Mouse (Mus musculus): ENCODE results near the gene Arntl.

The Arntl gene

DNA sequence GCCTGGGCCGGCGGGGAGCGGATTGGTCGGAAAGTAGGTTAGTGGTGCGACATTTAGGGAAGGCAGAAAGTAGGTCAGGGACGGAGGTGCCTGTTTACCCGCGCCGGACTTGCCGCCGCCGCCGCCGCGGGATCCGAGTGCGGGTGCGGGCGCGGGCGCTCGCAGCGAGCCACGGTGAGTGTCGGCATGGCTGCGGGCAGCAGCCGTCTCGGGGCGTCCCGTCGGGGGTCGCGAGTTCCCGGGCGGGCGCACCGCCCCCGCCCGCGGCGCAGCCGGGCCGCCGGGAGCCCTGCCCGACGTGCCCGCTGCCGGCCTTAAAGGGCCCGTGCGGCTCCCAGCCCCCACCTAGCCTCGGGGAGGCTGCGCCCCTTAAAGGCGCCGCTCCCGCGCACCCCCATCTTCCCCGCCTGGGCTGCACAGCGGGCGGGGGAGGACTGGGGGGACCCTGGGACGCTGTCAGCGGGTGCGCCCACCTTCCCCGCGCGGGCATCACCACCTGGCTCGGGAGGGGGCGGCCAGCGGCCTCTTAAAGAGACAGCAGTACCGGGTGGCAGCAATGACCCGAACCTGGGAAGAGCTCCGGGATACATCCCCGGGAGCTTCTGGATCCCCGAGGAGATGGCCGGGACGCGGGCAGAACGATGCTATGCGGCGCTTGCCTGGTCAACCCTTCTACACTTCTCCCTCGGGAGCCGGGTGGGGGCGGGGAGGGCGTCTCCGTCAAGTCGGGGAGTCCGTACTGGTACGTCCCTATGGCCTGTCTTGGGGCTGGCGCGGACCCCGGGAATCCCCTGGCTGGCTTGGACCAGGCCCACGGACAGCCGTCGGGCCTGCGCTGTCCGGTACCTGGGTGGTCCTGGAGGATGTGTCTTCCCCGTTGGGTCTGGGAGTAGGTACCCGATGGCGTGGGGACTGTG is 464 bp downstream of the Arntl start:
- CTCF ChIA-PET, result interaction anchor here (0.6 kb wide), 2 partner anchors 20 kb away, joined by 4 to 11 read pairs; no protein-coding TSS in a partner anchor

DNA sequence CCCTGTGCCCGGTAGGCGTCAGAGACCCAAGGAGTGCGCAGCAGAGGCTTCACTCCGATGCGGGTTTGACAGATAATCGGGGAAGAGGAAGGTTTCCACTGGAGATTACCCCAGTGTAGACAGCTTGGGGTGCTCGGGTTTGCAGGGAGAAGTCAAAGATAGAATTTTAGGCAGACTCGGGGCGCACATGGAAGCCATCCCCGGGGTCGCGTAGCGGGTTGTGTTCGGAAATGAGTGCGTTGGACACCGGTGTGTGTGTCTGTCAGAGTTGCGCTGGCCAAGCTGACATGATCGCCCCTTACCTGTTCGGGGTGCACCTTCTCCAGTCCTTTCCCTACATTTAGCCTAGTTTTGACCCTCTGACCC is 1.1 kb downstream of the Arntl start:
- CTCF ChIA-PET, result interaction anchor here (0.6 kb wide), 1 partner anchor 19 kb away, joined by 4 read pairs; no protein-coding TSS in a partner anchor

DNA sequence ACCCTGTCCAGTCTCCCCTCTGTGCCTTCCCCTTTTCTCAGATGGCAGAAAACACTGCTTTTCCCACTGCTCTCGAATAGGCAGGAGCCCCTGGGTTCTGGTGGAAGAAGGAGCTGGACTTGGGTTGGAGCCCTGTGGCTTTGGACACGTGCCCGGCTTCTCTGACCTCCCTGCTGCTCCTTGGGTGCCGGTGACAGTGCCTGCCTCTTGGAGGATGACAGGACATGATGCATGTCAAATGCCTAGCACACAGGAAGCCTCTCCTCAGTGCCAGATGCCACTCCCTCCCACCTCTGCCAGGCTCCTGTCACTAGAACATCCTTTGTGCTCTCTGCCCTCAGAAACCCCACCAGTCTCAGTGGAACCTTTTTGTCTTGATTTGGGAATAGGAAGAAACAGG is 3.2 kb downstream of the Arntl start:
- CTCF ChIA-PET, result interaction anchor here (0.6 to 1.2 kb wide), 2 partner anchors 13 to 331 kb away, joined by 7 to 10 read pairs; no protein-coding TSS in a partner anchor

DNA sequence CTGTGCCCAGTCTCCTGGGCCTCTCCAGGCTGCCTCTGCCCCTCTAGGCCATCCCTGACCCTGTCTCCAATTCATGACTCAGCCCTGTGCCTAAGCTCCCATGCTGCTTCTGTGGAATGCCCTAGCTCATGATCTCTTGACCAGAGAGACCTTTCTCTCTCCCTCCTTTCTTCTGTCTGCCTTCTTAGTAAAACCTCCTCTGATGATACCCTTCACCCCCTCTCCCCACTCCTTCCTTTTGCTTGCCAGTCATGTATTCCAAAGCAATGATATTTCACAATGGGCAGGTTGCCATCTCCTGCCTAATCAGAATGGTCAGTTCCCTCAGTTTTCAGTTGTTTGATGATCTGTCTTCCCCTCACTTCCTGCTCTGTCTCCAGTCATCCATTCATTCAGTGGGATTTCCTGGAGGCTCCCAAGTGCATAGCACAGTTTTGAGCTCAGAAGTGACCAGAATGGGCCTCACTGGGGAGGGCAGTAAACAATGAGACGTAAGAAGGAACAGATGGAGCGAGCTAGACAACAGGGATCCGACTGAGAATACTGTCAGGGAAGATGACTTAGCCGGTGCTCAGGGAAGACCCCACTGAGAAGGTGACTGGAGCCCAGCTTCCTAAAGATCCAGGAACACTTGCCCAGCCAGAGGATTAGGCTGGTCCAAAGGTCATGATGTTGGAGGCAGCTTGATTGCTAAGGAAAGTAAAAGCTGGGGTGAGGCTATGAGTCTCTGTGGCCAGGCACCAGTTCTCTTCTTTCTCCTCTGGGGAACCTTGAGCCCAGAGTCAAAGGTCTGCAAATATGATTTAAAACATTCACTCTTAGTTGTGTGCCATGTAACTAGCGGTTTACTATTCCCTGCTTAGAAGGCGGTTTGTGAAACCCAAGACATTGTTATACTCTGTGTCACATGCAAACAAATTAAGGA is 7.2 kb downstream of the Arntl start:
- CTCF ChIA-PET, result interaction anchor here (0.6 kb wide), 1 partner anchor 83 kb away, joined by 12 read pairs; no protein-coding TSS in a partner anchor

DNA sequence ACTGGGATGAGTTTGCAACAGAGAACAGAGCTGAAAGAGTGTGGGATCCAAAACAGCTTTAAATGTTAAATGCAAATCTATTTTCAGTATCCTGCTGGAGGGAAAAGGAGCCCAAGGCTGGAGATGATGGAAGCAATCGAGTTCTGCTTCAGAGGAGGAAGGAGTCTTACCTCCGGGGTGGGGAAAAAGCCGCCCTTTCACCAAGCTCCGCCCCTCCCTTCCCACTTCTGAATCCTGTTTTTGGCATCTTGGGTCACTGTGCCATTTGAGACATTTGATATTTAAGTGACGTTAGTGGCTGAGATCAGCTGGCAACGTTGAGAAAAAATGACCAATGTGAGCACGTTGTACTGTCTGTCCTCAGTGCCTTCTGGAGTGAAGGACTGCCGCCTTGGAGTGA is 8.9 kb downstream of the Arntl start:
- CTCF ChIA-PET, result interaction anchor here (0.6 kb wide), 1 partner anchor 19 kb away, joined by 5 read pairs; no protein-coding TSS in a partner anchor

DNA sequence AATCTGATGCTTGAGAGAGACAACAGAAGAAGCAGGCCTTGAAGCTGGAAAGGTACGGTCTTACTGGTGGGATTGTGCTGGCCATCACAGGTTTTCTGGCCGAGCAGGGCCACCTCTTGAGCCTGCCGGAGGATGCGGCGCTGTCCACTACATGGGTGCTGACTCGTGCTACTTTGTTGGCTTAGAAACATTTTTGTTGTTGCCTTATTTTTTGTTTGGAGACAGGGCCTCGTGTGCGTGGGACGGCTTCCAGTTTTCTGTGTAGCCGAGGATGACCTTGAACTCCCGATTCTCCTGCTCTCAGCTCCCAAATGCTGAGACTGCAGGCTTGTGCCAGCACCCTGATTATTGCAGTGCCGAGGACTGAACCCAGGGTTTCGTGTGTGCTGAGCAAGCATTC is 12.2 kb downstream of the Arntl start:
- CTCF ChIA-PET, result no interaction called here

DNA sequence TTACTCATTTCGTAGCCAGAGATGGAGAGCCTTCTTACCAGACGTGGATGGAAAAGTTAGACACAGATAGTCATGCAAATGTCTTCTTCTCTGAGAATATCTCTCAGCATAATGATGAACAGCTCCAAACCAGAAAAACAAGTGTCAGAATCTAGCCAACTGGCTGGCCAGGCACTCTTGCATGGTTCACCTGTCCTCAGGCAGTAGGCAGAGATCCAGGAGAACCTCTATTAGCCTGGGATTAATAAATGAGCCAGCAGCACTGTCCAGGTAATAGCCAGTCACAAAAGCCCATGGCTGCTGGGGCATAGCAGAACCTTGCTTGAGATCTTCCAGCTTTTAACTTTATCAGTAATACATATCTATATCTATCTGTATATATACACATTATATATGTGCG is 12.6 kb downstream of the Arntl start:
- CTCF ChIA-PET, result no interaction called here

DNA sequence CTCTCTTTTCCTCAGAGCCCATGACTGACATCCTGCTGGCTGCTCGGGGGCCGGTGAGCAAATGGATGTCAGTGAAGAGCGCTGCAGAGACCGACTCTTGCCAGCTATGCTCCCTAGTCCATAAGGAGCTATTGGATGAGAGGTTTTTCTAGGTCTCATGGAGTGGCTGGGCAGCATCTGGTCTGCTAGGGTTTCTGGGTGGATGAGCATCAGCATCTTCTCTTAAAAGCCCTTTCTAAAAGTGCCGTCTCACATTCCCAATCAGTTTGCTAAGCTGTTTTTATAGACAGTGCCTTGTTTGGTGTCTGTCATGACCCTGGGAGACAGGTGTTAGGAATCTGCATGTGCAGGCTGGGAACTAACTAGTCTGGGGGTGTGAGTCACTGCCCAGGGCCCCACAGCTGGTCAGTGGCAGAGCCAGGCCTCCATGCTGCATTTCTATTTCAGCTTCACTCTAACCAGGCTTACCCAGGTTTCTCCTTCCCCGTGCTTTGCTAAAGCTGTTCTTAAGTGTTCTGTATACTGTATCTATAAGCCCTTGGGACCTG is 13.5 kb downstream of the Arntl start:
- CTCF ChIA-PET, result no interaction called here

DNA sequence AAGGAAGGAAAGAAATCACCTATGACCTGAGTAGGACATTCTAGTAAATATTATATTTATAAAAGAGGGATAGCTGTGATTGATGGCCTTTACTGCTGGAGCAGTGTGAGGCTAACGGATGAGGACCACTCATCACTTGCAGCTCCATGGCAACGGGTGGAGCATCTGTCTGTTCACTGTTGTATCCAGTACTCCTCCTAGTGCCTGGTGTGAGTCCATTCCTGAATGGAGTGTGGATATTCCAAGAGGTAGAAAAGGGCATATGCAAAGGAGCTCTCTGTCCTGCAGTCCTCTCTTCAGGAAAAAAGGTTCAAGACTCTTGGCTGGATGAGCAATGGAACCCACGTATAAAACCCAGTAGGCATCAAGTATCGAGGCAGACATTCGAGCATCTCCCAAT is 15.6 kb downstream of the Arntl start:
- CTCF ChIA-PET, result interaction anchor here (1.4 kb wide), 1 partner anchor 27 kb away, joined by 3 read pairs; no protein-coding TSS in a partner anchor

DNA sequence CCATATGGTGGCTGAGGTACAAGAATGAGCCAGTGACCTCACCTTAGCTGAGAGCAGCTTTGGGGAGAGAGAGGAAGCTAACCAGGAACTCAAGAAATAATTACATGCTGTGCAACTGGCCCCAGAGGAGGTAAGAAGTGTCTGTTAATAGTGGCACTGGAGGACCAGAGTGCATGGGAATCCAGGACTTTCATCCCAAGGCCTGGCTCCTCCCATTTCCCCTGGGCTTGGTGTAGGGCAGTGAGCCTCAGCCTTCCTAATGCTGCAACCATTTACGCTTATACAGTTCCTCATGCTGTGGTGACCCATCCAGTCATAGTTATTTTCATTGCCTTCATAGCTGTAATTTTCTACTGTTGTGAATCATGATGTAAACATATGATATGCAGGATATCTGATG is 17.4 kb downstream of the Arntl start:
- CTCF ChIA-PET, result interaction anchor here (0.6 kb wide), 1 partner anchor 32 kb away, joined by 6 read pairs; no protein-coding TSS in a partner anchor

DNA sequence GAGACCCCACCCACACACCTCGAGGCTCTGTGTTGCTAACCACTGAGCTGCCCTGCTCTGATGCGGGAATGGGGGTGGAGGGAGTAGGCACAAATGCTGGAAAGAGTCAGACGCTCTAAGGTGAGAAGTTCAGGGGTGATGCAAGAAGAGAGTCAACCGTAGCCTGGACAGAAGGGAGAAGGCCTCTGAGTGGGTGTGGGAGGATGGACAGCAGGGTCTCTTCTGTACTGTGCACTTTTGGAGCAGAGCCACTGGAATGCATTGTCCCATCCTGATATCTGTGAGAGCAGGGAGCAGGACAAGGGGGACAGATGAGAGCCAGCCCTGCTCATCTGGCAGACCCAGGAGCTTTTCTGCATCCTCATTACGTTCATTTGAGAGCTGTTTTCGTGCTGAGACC is 21.2 kb downstream of the Arntl start:
- CTCF ChIA-PET, result no interaction called here

DNA sequence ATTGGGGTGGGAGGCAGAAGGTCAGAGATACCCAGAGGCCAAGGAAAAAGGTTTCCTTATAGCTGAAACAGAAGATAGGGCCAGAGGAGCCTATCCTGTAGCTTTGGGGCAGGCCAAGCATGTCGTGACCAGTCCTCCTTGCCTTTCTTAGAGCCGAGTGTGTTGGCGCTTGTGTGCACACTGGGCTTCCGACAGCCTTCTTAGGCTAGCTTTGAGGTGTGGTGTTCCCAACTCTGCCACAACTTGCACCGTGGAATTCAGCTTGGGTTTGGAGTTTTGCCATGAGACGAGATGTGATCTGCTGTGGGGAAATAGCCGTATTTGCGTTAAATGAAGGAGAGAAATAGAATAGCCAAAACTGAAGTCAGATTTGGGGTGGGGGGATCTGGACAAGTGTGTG is 28.9 kb downstream of the Arntl start:
- CTCF ChIA-PET, result no interaction called here

DNA sequence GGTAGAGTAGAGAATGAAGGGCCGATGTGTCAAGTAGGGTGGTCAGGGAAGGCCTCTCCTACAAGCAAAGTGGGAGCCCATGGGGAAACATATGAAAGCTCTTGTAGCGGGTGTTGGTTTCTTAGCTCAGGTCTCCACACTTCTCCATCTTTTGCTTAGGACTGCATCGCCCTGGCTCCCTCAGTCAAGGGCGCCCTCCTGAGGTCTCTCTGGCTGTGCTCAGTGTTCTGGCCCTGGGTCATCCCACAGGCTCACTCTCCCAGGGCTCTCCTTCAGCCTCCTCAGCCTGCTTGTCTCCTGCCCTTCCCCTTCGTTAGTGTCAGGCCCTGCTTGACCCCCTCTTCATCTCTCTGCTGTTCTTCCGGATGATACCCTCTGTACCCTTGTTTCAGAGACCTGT is 31.1 kb downstream of the Arntl start:
- CTCF ChIA-PET, result no interaction called here

DNA sequence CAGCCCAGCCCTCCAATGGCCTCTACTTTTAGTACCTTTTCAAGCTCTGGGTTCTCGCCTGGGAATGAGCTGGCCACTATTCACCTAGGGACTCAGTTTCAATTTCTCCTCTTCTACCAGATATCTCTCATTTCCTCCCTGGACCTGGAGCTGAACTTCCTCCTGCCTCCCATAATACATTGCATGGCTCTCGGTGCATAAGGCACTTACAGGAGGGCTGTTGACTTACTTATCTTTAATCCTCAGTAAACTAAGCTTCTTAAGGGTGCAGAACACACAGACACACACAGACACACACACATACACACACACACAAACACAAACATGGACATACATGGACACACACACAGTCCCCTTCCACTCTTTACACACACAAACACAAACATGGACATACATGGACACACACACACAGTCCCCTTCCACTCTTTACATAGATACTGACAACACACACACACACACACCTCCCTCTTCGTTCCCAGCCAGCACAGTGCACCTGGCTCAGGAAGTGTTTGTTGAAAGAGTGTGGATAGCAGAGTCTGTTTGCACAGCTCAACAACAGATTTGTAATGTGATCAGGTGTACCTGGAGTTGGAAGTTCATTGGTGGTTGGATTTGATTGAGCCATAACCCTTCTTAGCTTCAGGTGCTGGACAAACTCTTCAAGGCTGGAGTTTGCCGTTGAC is 32.3 kb downstream of the Arntl start:
- CTCF ChIA-PET, result no interaction called here

DNA sequence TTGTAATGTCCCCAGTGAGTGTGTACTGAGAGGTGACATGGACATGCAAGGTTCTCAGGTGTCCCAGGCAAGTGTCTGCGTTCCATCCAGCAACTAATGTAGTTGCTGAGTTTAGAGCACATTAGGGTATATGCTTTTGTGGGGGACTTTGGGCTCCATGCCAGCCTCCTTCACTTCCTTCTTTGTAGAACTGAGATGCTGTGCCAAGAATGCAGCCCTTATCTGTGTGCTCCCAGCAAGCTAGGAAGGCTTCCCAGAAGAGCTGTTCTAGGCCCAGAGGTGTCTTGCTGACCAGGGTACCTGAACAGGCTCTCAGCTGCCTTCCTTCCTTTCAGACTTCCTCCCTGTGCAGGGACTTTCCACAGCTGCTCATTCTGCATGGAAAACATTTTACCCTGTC is 33.2 kb downstream of the Arntl start:
- CTCF ChIA-PET, result interaction anchor here (0.5 kb wide), 1 partner anchor 95 kb away, joined by 6 read pairs; no protein-coding TSS in a partner anchor

DNA sequence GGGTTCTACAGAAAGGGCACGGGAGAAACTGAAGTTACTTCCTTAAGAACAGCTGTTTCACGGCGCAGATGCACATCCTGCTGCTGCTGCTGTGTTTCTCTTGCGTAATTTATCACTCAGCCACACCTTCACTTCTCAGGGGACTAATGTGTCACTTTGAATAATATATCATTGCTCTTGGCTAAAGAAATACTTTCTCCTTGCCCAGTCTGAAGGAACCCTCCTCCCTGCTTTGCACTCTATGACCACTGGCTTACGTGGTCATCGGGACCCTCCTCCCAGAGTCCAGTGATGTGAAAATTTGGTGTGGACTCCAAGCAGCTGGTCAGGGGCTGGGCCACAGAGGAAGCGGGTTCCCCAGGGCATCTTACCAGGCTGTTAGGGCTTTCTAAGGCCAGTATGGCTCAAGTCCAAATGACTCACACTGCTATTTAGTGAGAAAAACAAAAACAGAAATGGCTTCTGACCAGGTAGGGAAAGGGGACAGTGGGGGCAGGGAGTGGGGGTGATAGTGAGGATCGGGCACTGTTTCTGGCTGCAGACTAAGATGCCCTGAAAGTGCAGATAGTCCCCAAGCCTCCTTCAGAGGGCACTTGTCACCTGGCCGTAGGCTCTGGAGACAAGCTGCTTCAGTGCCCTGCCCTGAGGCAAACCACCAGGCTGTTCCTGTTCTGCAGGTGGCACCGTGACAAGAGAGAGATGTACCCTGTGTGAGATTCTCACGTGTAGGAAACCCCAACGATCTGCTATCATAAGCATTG is 34.8 kb downstream of the Arntl start:
- CTCF ChIA-PET, result no interaction called here

DNA sequence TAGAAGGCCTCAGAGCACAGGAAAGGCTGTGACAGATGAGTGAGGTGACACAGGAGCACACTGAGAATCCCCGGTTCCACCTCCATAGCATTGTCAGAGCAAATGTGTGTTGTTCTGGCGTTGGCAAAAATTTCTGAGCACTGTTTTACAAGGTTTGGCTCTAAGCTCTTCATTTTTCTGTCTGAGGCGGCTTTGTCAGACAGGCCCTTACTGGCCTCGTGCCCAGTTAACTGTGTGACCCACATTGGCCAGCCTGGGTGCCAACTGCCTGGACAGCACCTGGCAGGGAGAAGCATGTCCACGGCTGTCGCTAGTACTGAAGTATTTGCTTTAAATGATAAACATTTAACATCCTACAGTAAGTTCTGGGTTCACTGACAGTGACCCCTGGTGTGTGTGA is 35.4 kb downstream of the Arntl start:
- CTCF ChIA-PET, result no interaction called here

DNA sequence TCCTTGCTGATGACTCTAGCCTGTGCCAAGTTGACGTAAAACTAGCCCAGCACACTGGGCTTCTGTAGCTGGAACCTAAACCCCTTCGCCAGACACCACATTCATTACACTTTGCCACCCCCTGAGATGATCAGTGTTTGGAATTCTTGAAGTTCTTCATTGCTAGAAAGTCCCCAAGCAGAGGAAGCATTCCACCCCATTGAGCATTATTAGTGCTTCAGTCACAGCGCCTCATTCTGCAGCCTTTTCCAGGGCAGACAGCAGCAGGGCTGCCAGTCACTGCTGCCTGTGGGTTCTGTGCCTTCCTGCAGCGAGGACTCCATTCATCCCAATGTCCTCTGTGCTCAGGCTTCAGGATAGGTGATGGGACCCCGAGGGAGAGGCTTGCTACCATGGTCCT is 37.9 kb downstream of the Arntl start:
- CTCF ChIA-PET, result no interaction called here

DNA sequence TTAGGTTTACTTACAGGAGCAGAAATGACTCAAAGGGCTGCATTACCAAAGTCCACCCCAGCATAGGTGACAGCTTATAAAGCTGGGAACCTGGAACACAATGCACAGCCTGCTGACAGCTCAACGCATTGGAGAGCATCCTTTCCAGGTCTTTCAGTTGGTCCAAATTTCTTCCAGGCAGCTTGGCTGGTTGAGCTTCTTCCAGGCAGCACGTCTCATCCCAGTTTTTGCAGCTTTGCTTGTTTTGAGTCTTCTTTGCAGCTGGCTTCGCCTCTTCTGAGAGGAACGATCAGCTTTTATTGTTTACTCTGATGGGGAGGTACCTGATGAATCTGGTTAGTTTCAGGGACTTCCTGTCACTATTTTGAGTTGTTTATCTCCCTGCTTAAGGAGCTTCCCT is 39.2 kb downstream of the Arntl start:
- CTCF ChIA-PET, result interaction anchor here (0.5 to 0.6 kb wide), 2 partner anchors 11 to 75 kb away, joined by 3 to 4 read pairs; no protein-coding TSS in a partner anchor

DNA sequence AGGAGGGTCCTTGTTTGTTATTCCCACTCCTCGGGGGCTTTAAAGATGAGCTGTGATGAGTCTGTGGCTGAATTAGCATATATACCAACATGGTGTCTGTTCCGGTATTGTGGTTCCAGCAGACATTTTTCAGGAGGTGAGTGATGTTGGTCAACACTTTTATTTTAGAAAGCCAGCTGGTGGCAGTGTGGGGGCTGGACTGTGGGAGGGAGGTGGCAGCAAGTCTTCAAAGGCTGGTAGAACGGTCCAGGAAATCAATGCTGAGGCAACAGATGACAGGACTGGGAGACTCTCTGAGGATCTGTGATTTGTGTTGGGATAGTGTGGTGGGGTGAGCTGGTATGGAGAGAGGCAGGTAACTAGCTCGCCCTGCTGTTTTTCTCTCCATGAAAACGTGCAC is 39.9 kb downstream of the Arntl start:
- CTCF ChIA-PET, result no interaction called here
